9 mouse cellular contexts compared by ENCODE assay signal in genomic region chr15:96948471-96948870, GRCm38 (mm10).
DNase-seq lines count a peak whose midpoint lies in the region; ATAC-seq and TF ChIP-seq lines count a peak whose summit lies in the region.
"Had no signal": no experiment of that assay in that cellular context is flagged by ENCODE, and none has a peak within 500 bp of the region (broad histone marks: within the 10 kb centered on the region; RNA-seq: fewer than 3 reads in every experiment).

No protein-coding gene starts in this region.

- H3K4me2 ChIP-seq in intestine, postnatal 0 days (replicated peaks; ENCODE audit: low read depth) = no peak overlapping the region
- H3K4me2 ChIP-seq in lung, embryonic 14.5 days = no peak overlapping the region
- H3K4me2 ChIP-seq: neural tube, embryonic 13.5 days had no signal

- H3K27ac ChIP-seq in bone marrow macrophage, adult 2 months (ENCODE audit: insufficient read depth, low read depth, low read length) = no peak overlapping the region
- H3K27ac ChIP-seq in intestine, postnatal 0 days (ENCODE audit: low read depth, low read length) = no peak overlapping the region
- H3K27ac ChIP-seq in lung, embryonic 14.5 days (ENCODE audit: low read depth) = no peak overlapping the region
- H3K27ac ChIP-seq: neural tube, embryonic 13.5 days had no signal

- no peak for TF ChIP-seq POLR2A in bone marrow macrophage, adult 2 months (IDR thresholded peaks at IDR 0.05; ENCODE audit: borderline replicate concordance, low read depth, low read length)

- DNase-seq in ovary, postnatal 36 days (ENCODE audit: low spot score) = peak; percentile 30
- no peak for DNase-seq in ovary, postnatal 14 days (ENCODE audit: low spot score)
- DNase-seq in lung, embryonic 14.5 days = peak; percentile 58
- peak; percentile 7 to 9 for DNase-seq in thymus, adult 18-20 months
- DNase-seq in retina, embryonic 14.5 days (ENCODE audit: low spot score) = no peak
- DNase-seq in right cerebral cortex, adult 18-20 months = no peak

- no peak overlapping the region for H3K4me3 ChIP-seq in bone marrow macrophage, adult 2 months (ENCODE audit: insufficient read depth, low read length)
- no peak overlapping the region for H3K4me3 ChIP-seq in intestine, postnatal 0 days (ENCODE audit: low read depth, low read length)
- H3K4me3 ChIP-seq in lung, embryonic 14.5 days (ENCODE audit: low read depth, low read length) = no peak overlapping the region
- H3K4me3 ChIP-seq: neural tube, embryonic 13.5 days had no signal

- no peaks in the 10 kb centered on the region for H3K9me3 ChIP-seq in intestine, postnatal 0 days (ENCODE audit: control insufficient read depth)
- H3K9me3 ChIP-seq in lung, embryonic 14.5 days (ENCODE audit: low read depth, low read length) = no peaks in the 10 kb centered on the region
- H3K9me3 ChIP-seq: neural tube, embryonic 13.5 days had no signal

- no peaks in the 10 kb centered on the region for H3K4me1 ChIP-seq in bone marrow macrophage, adult 2 months (ENCODE audit: control insufficient read depth, insufficient read depth, low read length)
- no peaks in the 10 kb centered on the region for H3K4me1 ChIP-seq in intestine, postnatal 0 days (replicated peaks; ENCODE audit: control insufficient read depth, insufficient read depth, low read length)
- no peaks in the 10 kb centered on the region for H3K4me1 ChIP-seq in lung, embryonic 14.5 days (ENCODE audit: insufficient read depth)

- no peaks in the 10 kb centered on the region for H3K36me3 ChIP-seq in intestine, postnatal 0 days (ENCODE audit: control insufficient read depth, insufficient read depth)
- no peaks in the 10 kb centered on the region for H3K36me3 ChIP-seq in lung, embryonic 14.5 days (ENCODE audit: insufficient read depth)
- H3K36me3 ChIP-seq: neural tube, embryonic 13.5 days had no signal

- 66% methylated on average over 6 of the region's 6 CpGs for WGBS in intestine, postnatal 0 days
- 64% methylated on average over 6 of the region's 6 CpGs for WGBS in lung, embryonic 14.5 days

- H3K27me3 ChIP-seq in intestine, postnatal 0 days (replicated peaks; ENCODE audit: control insufficient read depth, insufficient read depth, low read length) = no peaks in the 10 kb centered on the region
- H3K27me3 ChIP-seq in lung, embryonic 14.5 days (ENCODE audit: insufficient read depth, low read length) = no peaks in the 10 kb centered on the region
- H3K27me3 ChIP-seq: neural tube, embryonic 13.5 days had no signal

- peak; percentile 45; the same call in 1 of the 2 replicates for ATAC-seq in intestine, postnatal 0 days
- ATAC-seq in lung, embryonic 14.5 days (ENCODE audit: insufficient read depth) = no peak; the same call in 1 of the 2 replicates

- no peak overlapping the region for H3K9ac ChIP-seq in intestine, postnatal 0 days (ENCODE audit: low read depth, low read length)
- H3K9ac ChIP-seq in lung, embryonic 14.5 days = no peak overlapping the region
- H3K9ac ChIP-seq: neural tube, embryonic 13.5 days had no signal

- TF ChIP-seq CTCF in bone marrow macrophage, adult 2 months (IDR thresholded peaks at IDR 0.05; ENCODE audit: low read depth, low read length) = peak; percentile 25; the same call in 1 of the 2 replicates
- TF ChIP-seq CTCF in intestine, postnatal 0 days (IDR thresholded peaks at IDR 0.05; ENCODE audit: low read depth) = peak; percentile 85
- peak; percentile 73 for TF ChIP-seq CTCF in lung, embryonic 14.5 days (IDR thresholded peaks at IDR 0.05; ENCODE audit: low read depth)

Comparison
In these comparisons a context has a peak if more than half of its experiments do, and no peak if none do; other contexts are left out.
1. DNase-seq: peak in ovary, postnatal 36 days (single experiment), lung, embryonic 14.5 days (single experiment) and thymus, adult 18-20 months (2 of 2); none in ovary, postnatal 14 days (single experiment), retina, embryonic 14.5 days (single experiment) and right cerebral cortex, adult 18-20 months (single experiment).
2. CTCF ChIP-seq: peak in every context shown above with its lines; median percentile 85 in intestine, postnatal 0 days; 73 in lung, embryonic 14.5 days; 25 in bone marrow macrophage, adult 2 months.